Mouse (Mus musculus): ENCODE measurements around the gene Reg3g. TPM values are rescaled to one million over a fixed set of nuclear protein-coding genes. Genes with fewer than 3 reads are reported as not detected.

Gene Reg3g
- polyA plus RNA-seq (2012): not detected in 2 replicates

DNA sequence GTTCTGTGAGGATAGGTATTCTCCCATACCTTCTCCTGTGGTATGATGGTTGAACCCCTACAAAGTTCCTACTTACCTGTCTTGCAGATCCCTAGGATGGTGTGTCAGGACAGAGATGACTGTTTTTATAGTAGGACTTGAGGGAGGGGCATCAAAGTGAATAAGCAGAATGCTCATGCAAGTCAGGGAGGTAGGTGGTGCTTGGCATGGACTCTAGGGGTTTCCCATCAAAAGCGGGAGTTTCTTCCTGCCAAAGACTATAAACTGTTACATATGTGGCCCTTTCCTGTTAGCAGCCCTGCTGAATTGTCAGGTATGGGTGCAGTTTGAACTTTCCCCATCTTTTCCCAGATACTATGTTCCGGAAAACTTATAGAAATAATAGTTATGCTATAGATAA is at the start of gene Reg3g:
Reg3g (minus strand) TSS at position 101 of the 400 bp plus-strand sequence.
- no peaks in the 10 kb centered on the region for H3K27me3 ChIP-seq (ENCODE audit: control insufficient read depth)

DNA sequence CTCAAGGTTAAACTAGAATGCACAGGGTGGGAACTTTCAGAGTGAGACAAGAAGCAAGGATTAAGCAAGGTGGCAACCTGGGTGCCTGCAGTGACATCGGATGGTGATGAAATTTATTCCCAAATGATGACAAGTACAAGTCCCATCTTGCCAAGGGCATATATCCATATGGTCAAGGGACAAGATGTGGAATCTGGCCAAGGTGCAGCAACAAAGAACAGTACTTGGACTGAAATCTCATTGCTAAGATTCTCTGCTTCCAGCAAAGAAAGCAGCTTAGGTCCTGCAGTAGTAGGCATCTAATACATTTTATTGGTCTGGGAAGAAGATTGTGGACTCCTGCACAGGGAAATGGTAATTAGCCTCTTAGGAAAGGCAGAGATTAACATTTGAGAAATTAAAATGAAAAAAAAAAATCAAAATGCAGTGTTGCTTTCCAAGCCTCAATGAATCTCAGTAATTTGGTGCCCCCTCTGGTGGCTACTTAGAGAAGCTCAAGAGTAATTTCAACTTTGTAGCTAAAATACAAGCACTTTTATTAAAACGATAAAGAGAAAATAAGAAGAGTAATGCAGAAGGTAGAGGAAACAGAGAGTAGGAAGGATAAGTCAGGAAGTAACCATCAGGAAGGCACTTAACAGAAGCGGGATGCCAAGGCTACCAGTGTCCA is 47.2 kb upstream of the Reg3g start:
- no peaks in the 10 kb centered on the region for H3K27me3 ChIP-seq (ENCODE audit: control insufficient read depth)

More for the DNA sequence above, at the start of gene Reg3g:
- no peaks in the 10 kb centered on the region for H3K4me1 ChIP-seq (ENCODE audit: control insufficient read depth)
- no peak within 1 kb of the TSS for H3K4me3 ChIP-seq (replicated peaks)
- peaks cover 2% of the 10 kb centered on the region; the same call in 1 of the 2 replicates for H3K9me3 ChIP-seq (ENCODE audit: control insufficient read depth, low read length)
- no peaks in the 10 kb centered on the region for H3K36me3 ChIP-seq (ENCODE audit: control insufficient read depth)
- no peak for TF ChIP-seq GATA1 (IDR thresholded peaks at IDR 0.05; ENCODE audit: low read length)
- no peak for TF ChIP-seq TAL1 (IDR thresholded peaks at IDR 0.05; ENCODE audit: low read length)

DNA sequence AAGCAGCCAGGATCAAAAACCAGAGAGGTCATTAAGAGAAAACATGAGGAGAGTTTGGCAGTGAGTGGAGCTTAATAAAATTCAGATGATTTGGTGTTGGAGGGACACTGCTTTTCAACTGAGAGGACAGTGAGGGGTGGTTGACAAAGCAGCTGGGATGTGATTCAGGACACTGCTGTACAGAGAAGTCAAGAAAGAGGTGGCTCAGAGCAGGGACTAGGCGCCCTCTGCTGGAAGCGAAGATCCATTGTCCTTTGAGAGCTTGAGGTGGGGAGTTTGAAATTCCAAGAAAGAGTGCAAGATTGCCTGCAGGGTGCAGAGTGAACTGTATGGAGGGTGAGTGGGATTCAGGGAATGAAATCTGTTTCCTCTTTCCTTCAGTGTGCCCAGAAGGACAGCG is 44.2 kb upstream of the Reg3g start:
- TF ChIP-seq GATA1 (IDR thresholded peaks at IDR 0.05; ENCODE audit: low read length) (no peak), TAL1 (IDR thresholded peaks at IDR 0.05; ENCODE audit: low read length) (no peak)
- Histone ChIP-seq H3K4me1 (ENCODE audit: control insufficient read depth) (no peaks in the 10 kb centered on the region), H3K36me3 (ENCODE audit: control insufficient read depth) (no peaks in the 10 kb centered on the region), H3K4me3 (replicated peaks) (no peak overlapping the region), H3K27me3 (ENCODE audit: control insufficient read depth) (no peaks in the 10 kb centered on the region), H3K9me3 (ENCODE audit: control insufficient read depth, low read length) (no peaks in the 10 kb centered on the region)

More for the DNA sequence above, 47.2 kb upstream of the Reg3g start:
- Histone ChIP-seq H3K9me3 (ENCODE audit: control insufficient read depth, low read length) (no peaks in the 10 kb centered on the region), H3K4me3 (replicated peaks) (no peak overlapping the region), H3K36me3 (ENCODE audit: control insufficient read depth) (no peaks in the 10 kb centered on the region), H3K4me1 (ENCODE audit: control insufficient read depth) (no peaks in the 10 kb centered on the region)
- TF ChIP-seq GATA1 (IDR thresholded peaks at IDR 0.05; ENCODE audit: low read length): no peak
- TF ChIP-seq TAL1 (IDR thresholded peaks at IDR 0.05; ENCODE audit: low read length): no peak

DNA sequence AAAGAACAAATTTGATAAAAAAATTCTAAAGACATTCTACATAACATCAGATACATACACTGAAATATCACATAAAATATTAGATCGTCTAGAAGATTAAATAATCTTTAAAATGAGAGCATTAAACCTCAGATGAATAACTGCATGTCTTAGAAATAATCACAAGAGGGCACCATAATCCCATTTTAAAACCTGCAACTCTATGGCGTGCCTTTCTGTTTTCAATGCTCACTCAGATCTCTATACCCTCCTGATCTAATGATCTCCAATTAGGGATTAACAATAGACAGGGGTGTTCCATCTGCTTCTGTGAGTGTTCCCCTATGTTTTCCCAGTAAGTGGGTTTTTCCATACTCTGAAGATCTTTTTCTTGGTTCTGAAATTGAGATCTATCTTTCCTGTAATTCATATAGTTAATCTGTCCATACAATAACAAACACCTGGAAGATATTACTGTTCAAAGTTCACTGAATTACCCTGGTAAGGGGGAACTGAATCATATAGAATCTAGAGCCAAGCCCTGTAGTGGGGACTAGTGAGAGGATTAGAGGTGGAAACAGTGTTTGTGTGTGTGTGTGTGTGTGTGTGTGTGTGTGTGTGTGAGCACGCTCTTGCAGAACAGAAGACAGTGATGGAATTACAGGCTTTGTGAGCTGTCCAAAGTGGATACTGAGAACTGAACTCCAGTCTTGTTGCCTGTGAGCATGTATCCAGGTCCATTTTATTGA is 41.7 kb upstream of the Reg3g start:
- Histone ChIP-seq H3K36me3 (ENCODE audit: control insufficient read depth) (no peaks in the 10 kb centered on the region), H3K4me3 (replicated peaks) (no peak overlapping the region), H3K4me1 (ENCODE audit: control insufficient read depth) (no peaks in the 10 kb centered on the region), H3K9me3 (ENCODE audit: control insufficient read depth, low read length) (no peaks in the 10 kb centered on the region), H3K27me3 (ENCODE audit: control insufficient read depth) (no peaks in the 10 kb centered on the region)
- no peak for TF ChIP-seq TAL1 (IDR thresholded peaks at IDR 0.05; ENCODE audit: low read length)
- TF ChIP-seq GATA1 (IDR thresholded peaks at IDR 0.05; ENCODE audit: low read length): no peak

DNA sequence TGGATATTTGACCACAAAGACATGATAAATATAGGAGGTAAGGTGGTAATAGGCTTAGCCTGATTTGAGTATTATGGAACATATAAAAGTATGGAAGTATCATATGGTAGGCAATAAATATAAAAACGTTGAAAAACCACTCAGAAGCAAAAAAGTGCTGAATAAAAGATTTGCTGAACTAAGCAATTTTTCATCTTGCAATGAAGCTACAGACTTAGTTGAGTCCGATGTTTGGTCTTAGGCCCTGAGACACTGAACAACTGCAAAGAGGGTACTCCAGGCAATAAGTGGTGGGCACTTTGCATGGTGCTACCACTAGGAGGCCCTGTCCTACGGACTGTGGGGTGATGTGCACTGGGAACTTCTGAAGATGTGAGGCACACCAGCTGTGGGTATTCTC is 37.1 kb upstream of the Reg3g start:
- Histone ChIP-seq H3K27me3 (ENCODE audit: control insufficient read depth) (no peaks in the 10 kb centered on the region), H3K4me1 (ENCODE audit: control insufficient read depth) (no peaks in the 10 kb centered on the region), H3K9me3 (ENCODE audit: control insufficient read depth, low read length) (no peaks in the 10 kb centered on the region; the same call in 1 of the 2 replicates), H3K4me3 (replicated peaks) (no peak overlapping the region), H3K36me3 (ENCODE audit: control insufficient read depth) (no peaks in the 10 kb centered on the region)
- TF ChIP-seq GATA1 (IDR thresholded peaks at IDR 0.05; ENCODE audit: low read length) (no peak), TAL1 (IDR thresholded peaks at IDR 0.05; ENCODE audit: low read length) (no peak)

DNA sequence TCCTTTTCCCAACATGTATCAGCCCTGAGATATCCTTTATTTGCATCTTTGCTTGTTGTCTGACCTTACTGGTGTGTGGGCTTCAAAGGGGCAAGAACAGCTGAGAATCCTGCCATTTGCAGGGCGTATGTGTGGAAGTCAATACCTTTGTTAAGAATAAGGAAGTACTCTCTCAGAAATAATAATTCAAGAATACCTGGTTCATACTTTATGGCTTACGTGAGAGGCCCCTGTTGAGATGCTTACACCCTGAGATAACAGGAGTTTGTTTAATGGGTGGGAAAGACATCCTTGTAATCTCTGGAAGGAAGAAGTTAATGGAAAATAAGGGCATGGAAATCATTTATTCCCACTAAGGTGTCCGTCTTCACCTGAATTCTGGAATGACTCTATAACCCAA is 26.0 kb upstream of the Reg3g start:
- H3K4me3 ChIP-seq (replicated peaks): no peak overlapping the region
- H3K36me3 ChIP-seq (ENCODE audit: control insufficient read depth): no peaks in the 10 kb centered on the region
- H3K27me3 ChIP-seq (ENCODE audit: control insufficient read depth): no peaks in the 10 kb centered on the region
- no peaks in the 10 kb centered on the region for H3K4me1 ChIP-seq (ENCODE audit: control insufficient read depth)
- peaks cover 4% of the 10 kb centered on the region; the same call in 1 of the 2 replicates for H3K9me3 ChIP-seq (ENCODE audit: control insufficient read depth, low read length)
- TF ChIP-seq GATA1 (IDR thresholded peaks at IDR 0.05; ENCODE audit: low read length) (no peak), TAL1 (IDR thresholded peaks at IDR 0.05; ENCODE audit: low read length) (no peak)

DNA sequence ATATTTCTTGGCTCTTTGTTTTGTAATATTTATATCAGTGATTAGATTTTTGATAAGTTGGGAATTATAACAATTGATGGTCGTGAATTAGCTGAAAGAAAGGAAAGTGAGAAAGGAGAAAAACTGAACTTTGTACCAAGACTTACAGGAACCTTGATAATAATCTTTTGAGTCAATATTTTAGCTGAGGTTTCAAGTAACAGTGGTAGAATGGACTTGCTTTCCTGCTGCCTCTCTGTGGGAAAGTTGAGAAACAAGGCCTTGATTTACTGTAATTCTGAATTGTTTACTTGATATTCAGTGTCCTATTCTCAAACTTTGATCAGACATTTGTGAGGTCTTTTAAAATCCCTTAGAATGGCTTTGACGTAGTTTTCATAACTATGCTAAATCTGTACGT is 615 bp upstream of the Reg3g start:
- H3K4me1 ChIP-seq (ENCODE audit: control insufficient read depth): no peaks in the 10 kb centered on the region
- no peaks in the 10 kb centered on the region for H3K36me3 ChIP-seq (ENCODE audit: control insufficient read depth)
- H3K4me3 ChIP-seq (replicated peaks): no peak overlapping the region
- TF ChIP-seq TAL1 (IDR thresholded peaks at IDR 0.05; ENCODE audit: low read length): no peak
- TF ChIP-seq GATA1 (IDR thresholded peaks at IDR 0.05; ENCODE audit: low read length): no peak
- no peaks in the 10 kb centered on the region for H3K27me3 ChIP-seq (ENCODE audit: control insufficient read depth)
- peaks cover 2% of the 10 kb centered on the region; the same call in 1 of the 2 replicates for H3K9me3 ChIP-seq (ENCODE audit: control insufficient read depth, low read length)

DNA sequence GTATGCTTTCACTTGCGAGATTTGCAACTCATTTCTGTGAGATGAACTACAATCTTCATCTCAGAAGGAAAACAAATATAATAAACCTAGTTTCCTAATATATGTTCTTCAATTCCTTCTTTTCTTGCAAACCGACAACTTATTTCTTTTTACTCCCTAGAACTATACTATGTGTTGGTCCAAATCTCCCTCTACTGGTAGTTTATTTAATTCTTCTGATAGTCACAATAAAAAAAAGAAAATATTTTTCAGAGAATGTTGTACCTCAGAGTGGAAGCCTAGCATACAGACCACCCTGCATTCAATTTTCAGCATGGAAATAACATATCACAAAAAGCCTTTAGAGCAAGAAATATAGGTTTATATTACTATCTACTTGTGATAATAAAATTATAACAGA is 5.4 kb downstream of the Reg3g start:
- TF ChIP-seq GATA1 (IDR thresholded peaks at IDR 0.05; ENCODE audit: low read length): no peak
- TF ChIP-seq TAL1 (IDR thresholded peaks at IDR 0.05; ENCODE audit: low read length): no peak
- peaks cover 2% of the 10 kb centered on the region; the same call in 1 of the 2 replicates for H3K9me3 ChIP-seq (ENCODE audit: control insufficient read depth, low read length)
- H3K4me3 ChIP-seq (replicated peaks): no peak overlapping the region
- no peaks in the 10 kb centered on the region for H3K4me1 ChIP-seq (ENCODE audit: control insufficient read depth)
- no peaks in the 10 kb centered on the region for H3K36me3 ChIP-seq (ENCODE audit: control insufficient read depth)
- H3K27me3 ChIP-seq (ENCODE audit: control insufficient read depth): no peaks in the 10 kb centered on the region

DNA sequence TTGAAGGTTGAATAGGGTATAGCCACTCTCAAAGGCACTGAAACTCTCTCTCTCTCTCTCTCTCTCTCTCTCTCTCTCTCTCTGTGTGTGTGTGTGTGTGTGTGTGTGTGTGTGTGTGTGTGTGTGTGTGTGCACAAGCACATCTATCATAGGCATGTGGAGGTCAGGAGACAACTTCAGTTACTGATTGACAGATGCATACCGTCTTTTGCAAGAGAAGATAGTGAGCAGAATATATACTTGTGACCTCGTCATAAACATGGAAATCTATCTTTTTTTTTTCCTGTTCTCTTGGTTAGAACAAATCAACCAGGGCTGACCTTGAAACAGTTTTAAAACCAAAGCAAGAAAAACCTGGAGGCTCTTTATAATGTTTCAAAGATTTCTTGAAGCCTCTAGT is 6.3 kb downstream of the Reg3g start:
- Histone ChIP-seq H3K27me3 (ENCODE audit: control insufficient read depth) (no peaks in the 10 kb centered on the region), H3K4me1 (ENCODE audit: control insufficient read depth) (no peaks in the 10 kb centered on the region), H3K9me3 (ENCODE audit: control insufficient read depth, low read length) (peaks cover 1% of the 10 kb centered on the region; the same call in 1 of the 2 replicates), H3K4me3 (replicated peaks) (no peak overlapping the region), H3K36me3 (ENCODE audit: control insufficient read depth) (no peaks in the 10 kb centered on the region)
- TF ChIP-seq GATA1 (IDR thresholded peaks at IDR 0.05; ENCODE audit: low read length): no peak
- TF ChIP-seq TAL1 (IDR thresholded peaks at IDR 0.05; ENCODE audit: low read length): no peak

Measured in erythroblast, embryonic 14.5 days (primary cell).